Mouse (Mus musculus) erythroblast, embryonic 14.5 days (primary cell): ENCODE measurements around the gene Mbd5. TPM values are rescaled to one million over a fixed set of nuclear protein-coding genes. Genes with fewer than 3 reads are reported as not detected.

Experiments
- H3K27me3 ChIP-seq: 2 replicates; pipeline ENCODE4 v1.6.1; 2012; ENCODE audit warnings: inconsistent platforms; ENCODE audit not compliant: control insufficient read depth
- H3K36me3 ChIP-seq: 2 replicates; pipeline ENCODE4 v1.6.1; 2012; ENCODE audit warnings: mild to moderate bottlenecking, inconsistent platforms; ENCODE audit not compliant: control insufficient read depth
- H3K4me1 ChIP-seq: 2 replicates; pipeline ENCODE4 v1.6.1; 2012; ENCODE audit warnings: inconsistent platforms; ENCODE audit not compliant: control insufficient read depth
- H3K4me3 ChIP-seq: replicated peaks from 2 replicates; pipeline ENCODE3; 2012; ENCODE audit warnings: moderate library complexity, mild to moderate bottlenecking, inconsistent platforms
- H3K9me3 ChIP-seq: 2 replicates; pipeline ENCODE4 v1.6.1; 2012; ENCODE audit warnings: low read length, inconsistent platforms, mixed read lengths; ENCODE audit not compliant: control insufficient read depth
- GATA1 ChIP-seq: IDR thresholded peaks from 2 replicates; pipeline ENCODE4 v1.6.1; 2012; ENCODE audit warnings: low read length, inconsistent platforms, mixed read lengths
- TAL1 ChIP-seq: IDR thresholded peaks from 3 replicates; pipeline ENCODE4 v1.6.1; 2012; ENCODE audit warnings: low read length, inconsistent platforms, mixed read lengths
- polyA plus RNA-seq: library from polyadenylated mRNA; stranded (reverse); fragments of >175 nt; gene quantifications from 2 replicates; pipeline ENCODE4 v1.2.3, GENCODE M21; 2012

Gene Mbd5
- polyA plus RNA-seq: 0.02 and 0.30 TPM in 2 replicates

DNA sequence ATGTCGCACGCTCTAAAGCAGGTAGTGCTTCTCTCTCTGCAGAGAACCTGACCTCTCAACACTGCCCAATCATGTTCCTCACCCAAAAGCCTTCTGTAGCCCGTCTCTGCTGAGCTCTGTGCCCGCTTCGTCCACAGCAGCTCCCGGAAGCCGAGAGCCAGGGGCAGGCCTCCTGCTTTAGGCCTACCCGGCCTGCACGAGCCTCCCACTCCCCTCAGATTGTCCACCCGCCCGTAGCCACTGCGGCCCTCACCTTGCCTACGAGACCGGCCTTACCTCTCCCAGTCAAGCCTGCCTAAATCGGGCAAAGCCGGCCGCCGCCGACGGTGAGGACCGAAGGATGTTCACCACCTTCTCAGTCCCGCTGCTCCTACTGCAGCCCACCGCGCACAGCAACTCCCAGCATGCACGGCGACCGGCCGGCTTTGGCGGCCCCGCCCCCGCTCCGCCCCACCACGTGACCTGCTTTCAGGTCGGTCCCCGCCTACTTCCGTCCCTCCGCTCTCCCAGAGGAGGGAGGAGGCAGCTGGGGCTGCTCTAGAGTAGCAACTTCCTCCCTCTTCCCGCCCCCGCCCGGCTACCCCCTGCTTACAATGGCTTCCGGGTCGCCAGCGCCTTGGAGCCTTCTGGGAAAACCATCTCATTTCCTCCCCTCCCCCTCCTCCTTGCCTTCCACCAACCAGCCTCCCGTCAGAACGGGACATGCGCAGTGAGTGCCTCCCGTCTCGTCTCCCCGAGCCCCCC lies at the start of gene Mbd5:
Gene Mbd5 (plus strand): TSS at position 668 of the 744 bp plus-strand sequence.
- no peak for TF ChIP-seq TAL1
- no peak for TF ChIP-seq GATA1
- Histone ChIP-seq H3K27me3 (no peaks in the 10 kb centered on the region), H3K4me3 (peak within 1 kb of the TSS; percentile 79), H3K4me1 (peaks cover 25% of the 10 kb centered on the region), H3K9me3 (no peaks in the 10 kb centered on the region), H3K36me3 (peaks cover 2% of the 10 kb centered on the region)

DNA sequence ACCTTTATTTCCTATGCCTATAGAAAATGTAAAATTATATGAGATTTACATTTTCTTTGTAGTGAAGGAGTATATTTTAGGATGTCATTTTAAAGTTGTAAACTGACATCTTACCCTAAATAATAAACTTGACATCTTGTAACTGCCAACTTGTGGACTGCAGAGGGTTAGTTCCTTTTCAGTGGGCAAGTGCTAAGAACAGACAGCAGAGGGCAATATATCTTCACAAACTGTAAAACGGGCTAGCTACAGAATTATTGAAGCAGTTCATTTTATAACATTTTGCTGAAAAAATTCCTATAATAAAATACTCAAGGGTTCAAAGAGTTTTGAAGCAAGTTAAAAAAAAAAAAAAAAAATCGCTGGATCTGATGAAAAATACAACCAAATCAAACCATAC lies 40.4 kb upstream of the Mbd5 start:
- Histone ChIP-seq H3K4me3 (no peak overlapping the region), H3K36me3 (peaks cover 61% of the 10 kb centered on the region)
- no peak for TF ChIP-seq GATA1
- TF ChIP-seq TAL1: no peak

DNA sequence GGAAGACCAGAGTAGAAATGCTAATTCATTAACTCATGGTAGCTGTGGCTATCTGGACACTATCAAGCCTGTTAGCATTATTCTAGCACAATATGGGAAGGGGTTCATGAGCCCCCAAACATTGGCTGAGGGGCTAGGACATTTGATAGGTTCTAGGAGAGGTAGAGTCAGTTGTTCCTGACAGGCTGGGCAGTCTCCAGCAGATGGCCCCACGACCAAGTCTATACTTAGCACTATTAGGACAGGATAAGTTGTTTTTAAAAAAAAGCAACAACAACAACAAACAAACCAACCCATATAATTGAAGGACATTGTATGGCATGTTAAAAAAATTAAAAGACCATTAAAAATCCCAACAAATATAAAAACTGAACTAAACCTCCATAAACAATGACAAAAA lies 35.1 kb upstream of the Mbd5 start:
- TF ChIP-seq GATA1: no peak
- no peak for TF ChIP-seq TAL1
- H3K4me3 ChIP-seq: no peak overlapping the region
- H3K27me3 ChIP-seq: no peaks in the 10 kb centered on the region
- H3K4me1 ChIP-seq: no peaks in the 10 kb centered on the region
- H3K9me3 ChIP-seq: no peaks in the 10 kb centered on the region
- peaks cover 59% of the 10 kb centered on the region for H3K36me3 ChIP-seq

More for the DNA sequence above, 40.4 kb upstream of the Mbd5 start:
- H3K9me3 ChIP-seq: no peaks in the 10 kb centered on the region
- no peaks in the 10 kb centered on the region for H3K27me3 ChIP-seq
- no peaks in the 10 kb centered on the region for H3K4me1 ChIP-seq

DNA sequence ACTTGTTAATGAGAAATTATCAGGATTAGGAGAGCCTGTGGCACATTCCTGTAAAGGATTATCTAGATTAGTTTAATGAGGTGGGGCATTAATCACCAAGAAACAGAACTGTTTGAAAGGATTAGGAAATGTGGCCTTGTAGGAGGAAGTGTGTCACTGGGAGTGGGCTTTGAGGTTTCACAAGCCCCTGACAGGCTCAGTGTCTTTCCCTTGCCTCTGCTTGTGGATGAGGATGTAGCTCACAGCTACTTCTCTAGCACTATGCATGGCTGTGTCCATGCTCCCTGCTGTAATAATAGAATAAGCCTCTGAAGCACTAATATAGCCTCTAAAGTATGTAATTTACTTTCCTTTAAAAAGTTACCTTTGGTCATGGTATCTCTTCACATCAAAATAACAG lies 33.5 kb upstream of the Mbd5 start:
- Histone ChIP-seq H3K4me3 (no peak overlapping the region), H3K27me3 (no peaks in the 10 kb centered on the region), H3K36me3 (peaks cover 52% of the 10 kb centered on the region), H3K4me1 (no peaks in the 10 kb centered on the region), H3K9me3 (no peaks in the 10 kb centered on the region)
- TF ChIP-seq GATA1: no peak
- TF ChIP-seq TAL1: no peak

DNA sequence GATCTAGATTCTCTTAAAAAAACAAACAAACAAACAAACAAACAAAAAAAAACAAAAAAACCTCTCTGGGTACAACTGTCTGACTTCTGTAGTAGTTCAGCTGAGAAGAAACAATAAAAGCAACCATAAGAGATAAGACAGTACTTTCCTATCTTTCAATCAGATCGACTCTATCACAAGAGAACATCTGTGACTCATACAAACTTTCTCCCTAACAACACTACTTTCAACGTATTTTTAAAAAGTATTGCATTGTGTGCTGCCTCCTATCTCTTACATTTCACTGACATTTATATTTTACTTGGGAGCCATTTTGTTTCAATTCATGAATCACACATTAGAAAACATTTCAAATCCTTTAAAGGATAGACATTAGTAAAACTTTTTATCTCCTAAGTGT lies 14.2 kb upstream of the Mbd5 start:
- H3K4me1 ChIP-seq: no peaks in the 10 kb centered on the region
- H3K4me3 ChIP-seq: no peak overlapping the region
- H3K9me3 ChIP-seq: no peaks in the 10 kb centered on the region
- peaks cover 47% of the 10 kb centered on the region for H3K36me3 ChIP-seq
- TF ChIP-seq GATA1 (no peak), TAL1 (no peak)
- no peaks in the 10 kb centered on the region for H3K27me3 ChIP-seq

DNA sequence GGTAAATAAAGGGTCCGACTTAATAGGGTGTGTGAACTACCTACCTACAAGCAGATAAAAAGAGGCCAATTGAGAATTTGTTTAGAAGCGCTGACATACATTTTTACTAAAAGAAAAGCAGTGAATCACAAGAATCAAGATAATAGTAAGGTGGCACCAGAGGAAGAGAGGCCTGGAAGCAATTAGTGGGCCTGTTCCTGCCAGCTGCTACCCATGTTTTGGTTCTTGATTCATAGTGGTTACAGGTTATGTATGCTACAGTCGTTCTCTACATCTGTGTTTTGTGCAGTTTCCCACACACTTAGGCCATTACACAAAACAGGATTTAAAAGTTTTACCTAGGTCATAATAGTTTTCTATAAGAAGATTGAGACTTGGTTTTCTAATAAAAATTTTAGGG lies 1.5 kb upstream of the Mbd5 start:
- no peak for TF ChIP-seq GATA1
- TF ChIP-seq TAL1: no peak
- no peaks in the 10 kb centered on the region for H3K9me3 ChIP-seq
- H3K4me3 ChIP-seq: peak overlapping the region; percentile 79
- peaks cover 32% of the 10 kb centered on the region for H3K4me1 ChIP-seq
- H3K27me3 ChIP-seq: no peaks in the 10 kb centered on the region
- H3K36me3 ChIP-seq: peaks cover 2% of the 10 kb centered on the region

DNA sequence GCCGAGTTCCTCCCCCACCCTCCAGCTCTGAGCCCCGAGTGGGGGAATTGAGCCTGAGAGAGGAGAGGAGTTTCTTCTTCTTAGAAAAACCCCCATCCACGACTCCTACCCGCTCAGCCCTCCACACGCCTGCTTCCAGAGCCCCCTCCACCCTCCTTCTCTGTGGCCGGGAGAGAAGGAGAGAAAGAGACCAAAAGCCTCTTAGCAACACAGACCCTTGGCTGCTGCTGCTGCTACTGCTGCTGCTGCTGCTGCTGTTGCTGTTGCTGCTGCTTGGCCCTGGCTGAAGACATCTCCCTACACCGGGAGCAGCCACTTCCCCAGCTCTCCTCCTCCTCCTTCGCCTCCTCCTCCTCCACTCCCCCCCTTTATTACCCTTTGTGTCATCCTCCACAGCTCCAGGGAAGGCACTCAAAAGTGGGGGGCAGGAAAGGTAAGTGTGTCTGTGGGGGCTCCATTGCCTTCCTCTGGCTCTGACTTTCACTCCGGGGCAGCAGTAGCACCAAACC lies 489 bp downstream of the Mbd5 start:
- TF ChIP-seq GATA1 (no peak), TAL1 (no peak)
- no peaks in the 10 kb centered on the region for H3K27me3 ChIP-seq
- H3K4me1 ChIP-seq: peaks cover 23% of the 10 kb centered on the region
- peak overlapping the region; percentile 79 for H3K4me3 ChIP-seq
- H3K36me3 ChIP-seq: peaks cover 2% of the 10 kb centered on the region
- H3K9me3 ChIP-seq: no peaks in the 10 kb centered on the region

DNA sequence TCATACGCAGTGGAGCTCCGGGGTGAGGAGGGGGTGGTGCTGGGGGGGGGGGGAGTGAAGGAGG lies 776 bp downstream of the Mbd5 start, which contains the start of gene Orc4:
Gene Orc4 (minus strand): TSS at position 26 of the 64 bp plus-strand sequence.
- Histone ChIP-seq H3K27me3 (no peaks in the 10 kb centered on the region), H3K9me3 (no peaks in the 10 kb centered on the region), H3K4me3 (peak within 1 kb of the TSS; percentile 79), H3K36me3 (peaks cover 2% of the 10 kb centered on the region), H3K4me1 (peaks cover 23% of the 10 kb centered on the region)
- no peak for TF ChIP-seq TAL1
- TF ChIP-seq GATA1: no peak

DNA sequence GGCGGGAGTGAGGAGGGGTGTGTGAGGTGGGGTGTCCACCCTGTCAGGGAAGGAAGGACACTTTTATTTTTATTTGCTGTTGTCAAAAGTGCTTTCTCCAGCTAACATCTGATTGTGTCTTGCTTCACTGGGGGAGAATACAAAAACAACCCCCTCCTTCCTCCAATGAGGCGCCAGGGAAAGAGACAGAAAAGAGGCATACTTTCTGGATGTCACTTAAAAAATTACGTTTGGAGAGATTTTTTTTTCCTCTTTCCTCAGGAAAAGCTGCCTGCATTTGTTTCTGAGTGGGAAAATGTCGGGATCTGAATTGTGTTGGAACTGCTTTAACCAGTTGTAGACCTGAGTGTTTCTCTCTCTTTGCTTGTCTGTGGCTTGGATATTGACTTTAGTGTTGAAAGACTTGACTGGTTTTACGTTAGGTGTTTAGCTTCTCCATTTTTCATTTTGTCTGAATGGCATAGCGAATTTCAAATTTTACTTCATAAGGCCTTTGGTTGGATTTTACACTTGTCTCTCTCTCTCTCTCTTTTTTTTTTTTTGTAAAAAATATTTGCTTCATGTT lies 1.1 kb downstream of the Mbd5 start:
- H3K9me3 ChIP-seq: no peaks in the 10 kb centered on the region
- TF ChIP-seq GATA1 (no peak), TAL1 (no peak)
- H3K4me3 ChIP-seq: peak overlapping the region; percentile 79
- peaks cover 22% of the 10 kb centered on the region for H3K4me1 ChIP-seq
- H3K27me3 ChIP-seq: no peaks in the 10 kb centered on the region
- peaks cover 2% of the 10 kb centered on the region for H3K36me3 ChIP-seq

DNA sequence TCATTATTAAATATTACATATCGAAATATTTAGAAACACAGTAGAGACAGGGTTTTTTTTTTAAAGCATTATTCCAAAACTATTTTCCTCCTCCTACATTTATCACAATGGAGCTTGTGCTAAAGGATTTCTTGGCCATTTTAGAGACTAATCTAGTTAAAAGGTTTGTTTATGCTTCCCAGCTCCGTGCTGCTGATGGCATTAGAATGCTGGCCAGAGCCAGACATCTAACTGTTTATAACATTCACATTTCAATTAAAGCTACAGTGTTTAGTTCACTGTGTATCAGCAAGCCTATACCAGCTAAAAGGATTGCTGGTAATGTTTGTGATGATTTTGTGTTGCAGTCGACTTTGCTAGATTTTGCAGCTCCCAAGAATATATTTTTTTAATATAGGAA lies 7.3 kb downstream of the Mbd5 start:
- Histone ChIP-seq H3K4me1 (peaks cover 5% of the 10 kb centered on the region), H3K36me3 (peaks cover 3% of the 10 kb centered on the region; the same call in 1 of the 2 replicates), H3K27me3 (no peaks in the 10 kb centered on the region), H3K4me3 (no peak overlapping the region), H3K9me3 (no peaks in the 10 kb centered on the region)
- TF ChIP-seq TAL1: no peak
- TF ChIP-seq GATA1: no peak
